Mouse (Mus musculus) kidney, adult 2 months (tissue): Measurements from ENCODE around the gene Izumo1r.

Source experiments
- CTCF ChIP-seq: fragments of 200-500 bp; conservative IDR thresholded peaks from 2 replicates; pipeline ENCODE4 v1.5.1; 2011; ENCODE audit warnings: low read depth, mild to moderate bottlenecking, control low read depth, low read length, moderate library complexity, mixed read lengths; ENCODE audit not compliant: insufficient read depth, insufficient read length
- POLR2A ChIP-seq: fragments of 200-500 bp; IDR thresholded peaks from one replicate; pipeline ENCODE4 v1.6.1; 2011; ENCODE audit warnings: low read depth, low read length, control low read depth

GRCm38 (mm10) chr9:14902416-14902815 lies 1.3 kb downstream of the Izumo1r start:
- no peak for TF ChIP-seq CTCF
- no peak for TF ChIP-seq POLR2A
